Mouse (Mus musculus) urinary bladder, adult 18-20 months (tissue): ENCODE measurements around the gene Ccdc142.

Experiments
- DNase-seq, 2 experiments: peaks; one replicate each; pipeline ENCODE4 v3.0.0; 2022; ENCODE audit warnings: low spot score in 2 of 2, mixed read lengths in 2 of 2

Gene Ccdc142

GRCm38 (mm10) chr6:83084477-83084876, 16.9 kb upstream of the Ccdc142 start:
- DNase-seq, result no peak

- no peak for DNase-seq
Measured at GRCm38 (mm10) chr6:83086121-83087035, 15.0 kb upstream of the Ccdc142 start, which contains the start of gene Lbx2. Gene Lbx2, plus strand, starts transcription at chr6:83086367.

- no peak for DNase-seq
Measured at GRCm38 (mm10) chr6:83087205-83087925, 14.0 kb upstream of the Ccdc142 start.

- DNase-seq, result no peak
Measured at GRCm38 (mm10) chr6:83087926-83088260, 13.5 kb upstream of the Ccdc142 start.

- DNase-seq, result no peak
Measured at GRCm38 (mm10) chr6:83092416-83093127, 8.8 kb upstream of the Ccdc142 start.

GRCm38 (mm10) chr6:83095968-83096367, 5.4 kb upstream of the Ccdc142 start:
- no peak for DNase-seq

GRCm38 (mm10) chr6:83098411-83098810, 3.0 kb upstream of the Ccdc142 start:
- DNase-seq, result no peak

- peak; percentile 51 to 70 for DNase-seq
Measured at GRCm38 (mm10) chr6:83101688-83102556, 521 bp downstream of the Ccdc142 start.

GRCm38 (mm10) chr6:83103130-83103650, 1.8 kb downstream of the Ccdc142 start:
- no peak for DNase-seq

- DNase-seq, result no peak
Measured at GRCm38 (mm10) chr6:83104158-83104557, 2.8 kb downstream of the Ccdc142 start.

GRCm38 (mm10) chr6:83107566-83108400, 6.4 kb downstream of the Ccdc142 start:
- peak; percentile 25 to 55 for DNase-seq

GRCm38 (mm10) chr6:83108762-83109668, 7.6 kb downstream of the Ccdc142 start, which contains the start of gene Mrpl53:
Gene Mrpl53, plus strand, starts transcription at chr6:83109040.
- peak; percentile 75 to 82 for DNase-seq

- DNase-seq, result no peak
Measured at GRCm38 (mm10) chr6:83111510-83112136, 10.2 kb downstream of the Ccdc142 start.

GRCm38 (mm10) chr6:83115011-83115671, 13.7 kb downstream of the Ccdc142 start, which contains the start of gene Mogs:
Gene Mogs, plus strand, starts transcription at chr6:83115496.
- DNase-seq, result peak; percentile 93 to 94

GRCm38 (mm10) chr6:83115682-83116372, 14.4 kb downstream of the Ccdc142 start:
- no peak for DNase-seq

GRCm38 (mm10) chr6:83116373-83117164, 15.2 kb downstream of the Ccdc142 start:
- DNase-seq, result no peak

GRCm38 (mm10) chr6:83117165-83117438, 15.7 kb downstream of the Ccdc142 start:
- DNase-seq, result no peak
